Mouse (Mus musculus) stomach, embryonic 16.5 days (tissue): ENCODE measurements around the gene Rab8a. TPM values are rescaled to one million over a fixed set of nuclear protein-coding genes. Genes with fewer than 3 reads are reported as not detected.

Experiments
- polyA plus RNA-seq: library from polyadenylated mRNA; unstranded; fragments of >200 nt; fragmentation: Nextera tagmentation; extraction: Ambion mirVana; gene quantifications from 2 replicates; pipeline ENCODE4 v1.2.1, GENCODE M21; 2015

Rab8a gene
- polyA plus RNA-seq, 1 experiment from 2014 or later: 127 TPM

Other genes with a start within 250 kb of the Rab8a start
- gene Zfp961, start 210.2 kb upstream of the Rab8a start, polyA plus RNA-seq: 20.0 and 22.2 TPM in 2 replicates
- 3.8 TPM in 2 replicates for gene Cyp4f18, start 151.6 kb upstream of the Rab8a start, polyA plus RNA-seq
- not detected in 2 replicates for gene Olfr372, start 120.0 kb upstream of the Rab8a start, polyA plus RNA-seq
- gene Olfr373, start 78.0 kb upstream of the Rab8a start, polyA plus RNA-seq: 0.03 TPM in 1 of 2 replicates, not detected in the other
- 0.06 TPM in 1 of 2 replicates, not detected in the other for gene Olfr374, start 54.2 kb upstream of the Rab8a start, polyA plus RNA-seq
- 617 and 647 TPM in 2 replicates for gene Tpm4, start 26.2 kb upstream of the Rab8a start, polyA plus RNA-seq
- 1.4 and 2.0 TPM in 2 replicates for gene Hsh2d, start 28.4 kb downstream of the Rab8a start, polyA plus RNA-seq
- gene Cib3, start 51.6 kb downstream of the Rab8a start, polyA plus RNA-seq: not detected in 2 replicates
- gene Gm11034, start 52.4 kb downstream of the Rab8a start, polyA plus RNA-seq: not detected in 2 replicates
- gene Fam32a, start 58.5 kb downstream of the Rab8a start, polyA plus RNA-seq: 72.7 and 73.7 TPM in 2 replicates
- gene Ap1m1, start 78.8 kb downstream of the Rab8a start, polyA plus RNA-seq: 90.3 and 97.1 TPM in 2 replicates
- gene Gm10282, start 144.1 kb downstream of the Rab8a start, polyA plus RNA-seq: 19.2 and 30.6 TPM in 2 replicates
- gene Klf2, start 157.8 kb downstream of the Rab8a start, polyA plus RNA-seq: 3.8 and 4.0 TPM in 2 replicates